Mouse (Mus musculus) lung, postnatal 0 days (tissue): Measurements from ENCODE around the gene Hspa12a. TPM values are rescaled to one million over a fixed set of nuclear protein-coding genes. Genes with fewer than 3 reads are reported as not detected.

Experiments
- ATAC-seq: fragments of 200-750 bp; cut with Nextera tagmentation; 2 replicates; pipeline ENCODE4 v1.8.0; 2017; ENCODE audit warnings: moderate library complexity
- DNase-seq: peaks from one replicate; pipeline ENCODE4 v3.0.0-alpha.2; 2016; ENCODE audit warnings: low spot score
- H3K27ac ChIP-seq: fragments of 300-500 bp; sonication (generic); 2 replicates; pipeline ENCODE4 v1.5.1; 2014; ENCODE audit warnings: antibody characterized with exemption, mild to moderate bottlenecking, low read length, mixed read lengths
- H3K27me3 ChIP-seq: fragments of 300-500 bp; sonication (generic); replicated peaks from 2 replicates; pipeline ENCODE4 v1.6.1; 2014; ENCODE audit warnings: low read length, mixed read lengths; ENCODE audit not compliant: insufficient read depth
- H3K36me3 ChIP-seq: fragments of 300-500 bp; sonication (generic); 2 replicates; pipeline ENCODE4 v1.6.1; 2014; ENCODE audit warnings: low read length, mixed read lengths; ENCODE audit not compliant: insufficient read depth
- H3K4me1 ChIP-seq: fragments of 300-500 bp; sonication (generic); 2 replicates; pipeline ENCODE4 v1.6.1; 2014; ENCODE audit warnings: antibody characterized with exemption, low read depth, low read length, mixed read lengths; ENCODE audit not compliant: insufficient read depth
- H3K4me2 ChIP-seq: fragments of 300-500 bp; sonication (generic); replicated peaks from 2 replicates; pipeline ENCODE4 v1.6.1; 2014; ENCODE audit warnings: low read depth, mild to moderate bottlenecking, low read length, moderate library complexity, mixed read lengths
- H3K4me3 ChIP-seq: fragments of 300-500 bp; sonication (generic); 2 replicates; pipeline ENCODE4 v1.5.1; 2014; ENCODE audit warnings: low read depth, low read length
- H3K9ac ChIP-seq: fragments of 300-500 bp; sonication (generic); replicated peaks from 2 replicates; pipeline ENCODE4 v1.6.1; 2014; ENCODE audit warnings: low read depth, mild to moderate bottlenecking
- H3K9me3 ChIP-seq: fragments of 300-500 bp; sonication (generic); 2 replicates; pipeline ENCODE4 v1.6.1; 2016; ENCODE audit warnings: low read length, mixed read lengths
- CTCF ChIP-seq: IDR thresholded peaks from 2 replicates; pipeline ENCODE4 v1.5.1; 2016; ENCODE audit warnings: antibody characterized with exemption, mild to moderate bottlenecking
- EP300 ChIP-seq: IDR thresholded peaks from 2 replicates; pipeline ENCODE4 v1.6.1; 2016; ENCODE audit warnings: antibody characterized with exemption, mild to moderate bottlenecking, control low read depth
- WGBS: fragments of 180-500 bp; shearing (Covaris S2); extraction: QIAGEN DNeasy Blood & Tissue Kit; methylation state at CpG from one replicate; pipeline ENCODE4 v1.1.7; 2014; 5-methylcytosine and 5-hydroxymethylcytosine counted together
- polyA plus RNA-seq: library from polyadenylated mRNA; unstranded; fragments of >200 nt; fragmentation: Nextera tagmentation; extraction: Ambion mirVana; gene quantifications from 2 replicates; pipeline ENCODE4 v1.2.1, GENCODE M21; 2015

Gene Hspa12a
- polyA plus RNA-seq, 1 experiment from 2014 or later, result 3.3 TPM

- WGBS, result 80% methylated on average over 13 of the region's 13 CpGs
- no peaks in the 10 kb centered on the region for H3K4me1 ChIP-seq
- no peaks in the 10 kb centered on the region for H3K36me3 ChIP-seq
- no peak overlapping the region for H3K9ac ChIP-seq
- H3K27ac ChIP-seq, result no peak overlapping the region
- DNase-seq, result no peak
- H3K27me3 ChIP-seq, result no peaks in the 10 kb centered on the region
- H3K4me3 ChIP-seq, result no peak overlapping the region
- no peak overlapping the region for H3K4me2 ChIP-seq
- no peak for ATAC-seq
- TF ChIP-seq EP300 (no peak), CTCF (no peak)
- no peaks in the 10 kb centered on the region for H3K9me3 ChIP-seq
Observed at GRCm38 (mm10) chr19:58815179-58815922, 128.1 kb downstream of the Hspa12a start.

- Histone ChIP-seq H3K27ac (no peak overlapping the region), H3K36me3 (no peaks in the 10 kb centered on the region), H3K9ac (no peak overlapping the region), H3K4me1 (no peaks in the 10 kb centered on the region), H3K27me3 (no peaks in the 10 kb centered on the region), H3K9me3 (no peaks in the 10 kb centered on the region), H3K4me2 (no peak overlapping the region), H3K4me3 (no peak overlapping the region)
- ATAC-seq, result no peak
- TF ChIP-seq CTCF (no peak), EP300 (no peak)
- 73% methylated on average over 5 of the region's 5 CpGs for WGBS
- DNase-seq, result no peak
Observed at GRCm38 (mm10) chr19:58810536-58810935, 132.9 kb downstream of the Hspa12a start.

GRCm38 (mm10) chr19:58808864-58809263 is 134.6 kb downstream of the Hspa12a start:
- no peaks in the 10 kb centered on the region for H3K36me3 ChIP-seq
- H3K27me3 ChIP-seq, result no peaks in the 10 kb centered on the region
- DNase-seq (no peak), ATAC-seq (no peak)
- WGBS, result 75% methylated on average over 6 of the region's 6 CpGs
- no peak for TF ChIP-seq CTCF
- no peak for TF ChIP-seq EP300
- H3K4me2 ChIP-seq, result no peak overlapping the region
- no peak overlapping the region for H3K9ac ChIP-seq
- H3K4me1 ChIP-seq, result no peaks in the 10 kb centered on the region
- H3K9me3 ChIP-seq, result no peaks in the 10 kb centered on the region
- no peak overlapping the region for H3K4me3 ChIP-seq
- H3K27ac ChIP-seq, result no peak overlapping the region

- ATAC-seq (peak; percentile 65; the same call in 1 of the 2 replicates), DNase-seq (peak; percentile 70)
- WGBS, result 0% methylated on average over 3 of the region's 3 CpGs
- Histone ChIP-seq H3K4me2 (no peak overlapping the region), H3K4me1 (no peaks in the 10 kb centered on the region), H3K27me3 (no peaks in the 10 kb centered on the region), H3K9ac (no peak overlapping the region), H3K36me3 (no peaks in the 10 kb centered on the region), H3K4me3 (no peak overlapping the region), H3K9me3 (no peaks in the 10 kb centered on the region), H3K27ac (no peak overlapping the region)
- TF ChIP-seq CTCF (peak; percentile 97), EP300 (no peak)
Observed at GRCm38 (mm10) chr19:58806364-58806763, 137.1 kb downstream of the Hspa12a start.

GRCm38 (mm10) chr19:58805191-58805779 is 138.2 kb downstream of the Hspa12a start:
- H3K36me3 ChIP-seq, result no peaks in the 10 kb centered on the region
- TF ChIP-seq EP300 (no peak), CTCF (no peak)
- H3K9me3 ChIP-seq, result no peaks in the 10 kb centered on the region
- no peak overlapping the region for H3K4me2 ChIP-seq
- WGBS, result 67% methylated on average over 9 of the region's 9 CpGs
- no peak overlapping the region for H3K27ac ChIP-seq
- DNase-seq, result no peak
- no peaks in the 10 kb centered on the region for H3K27me3 ChIP-seq
- no peaks in the 10 kb centered on the region for H3K4me1 ChIP-seq
- no peak for ATAC-seq
- H3K4me3 ChIP-seq, result no peak overlapping the region
- no peak overlapping the region for H3K9ac ChIP-seq

- ATAC-seq (no peak), DNase-seq (no peak)
- Histone ChIP-seq H3K9ac (no peak overlapping the region), H3K4me3 (no peak overlapping the region), H3K9me3 (no peaks in the 10 kb centered on the region), H3K36me3 (no peaks in the 10 kb centered on the region), H3K27ac (no peak overlapping the region), H3K4me2 (no peak overlapping the region), H3K27me3 (no peaks in the 10 kb centered on the region), H3K4me1 (no peaks in the 10 kb centered on the region)
- TF ChIP-seq CTCF, result no peak
- 81% methylated on average over 12 of the region's 12 CpGs for WGBS
Observed at GRCm38 (mm10) chr19:58795114-58795669, 148.3 kb downstream of the Hspa12a start.
